Mouse (Mus musculus) megakaryocyte, embryonic 14.5 days (primary cell): Measurements from ENCODE around the gene Rbfox2. TPM values are rescaled to one million over a fixed set of nuclear protein-coding genes. Genes with fewer than 3 reads are reported as not detected.

Source experiments
- H3K27me3 ChIP-seq: replicated peaks from 2 replicates; pipeline ENCODE3; 2012; ENCODE audit warnings: inconsistent platforms
- H3K36me3 ChIP-seq: replicated peaks from 2 replicates; pipeline ENCODE3; 2012; ENCODE audit warnings: low read length, inconsistent platforms, mixed read lengths
- H3K4me1 ChIP-seq: 2 replicates; pipeline ENCODE4 v1.6.1; 2012; ENCODE audit warnings: inconsistent platforms
- H3K4me3 ChIP-seq: replicated peaks from 2 replicates; pipeline ENCODE3; 2012; ENCODE audit warnings: moderate library complexity, mild to moderate bottlenecking, inconsistent platforms
- H3K9me3 ChIP-seq: 2 replicates; pipeline ENCODE4 v1.6.1; 2012; ENCODE audit warnings: inconsistent platforms
- FLI1 ChIP-seq: IDR thresholded peaks from 2 replicates; pipeline ENCODE4 v1.6.1; 2012; ENCODE audit warnings: low read length, inconsistent platforms, mixed read lengths
- GATA1 ChIP-seq: IDR thresholded peaks from 3 replicates; pipeline ENCODE4 v1.6.1; 2012; ENCODE audit warnings: mixed read lengths, low read length, inconsistent platforms, borderline replicate concordance
- polyA plus RNA-seq: library from polyadenylated mRNA; stranded (reverse); fragments of >175 nt; gene quantifications from 2 replicates; pipeline ENCODE4 v1.2.3, GENCODE M21; 2012; ENCODE audit warnings: low replicate concordance; ENCODE audit not compliant: insufficient read depth

The Rbfox2 gene
- polyA plus RNA-seq, 1 experiment = 0.76 TPM

DNA sequence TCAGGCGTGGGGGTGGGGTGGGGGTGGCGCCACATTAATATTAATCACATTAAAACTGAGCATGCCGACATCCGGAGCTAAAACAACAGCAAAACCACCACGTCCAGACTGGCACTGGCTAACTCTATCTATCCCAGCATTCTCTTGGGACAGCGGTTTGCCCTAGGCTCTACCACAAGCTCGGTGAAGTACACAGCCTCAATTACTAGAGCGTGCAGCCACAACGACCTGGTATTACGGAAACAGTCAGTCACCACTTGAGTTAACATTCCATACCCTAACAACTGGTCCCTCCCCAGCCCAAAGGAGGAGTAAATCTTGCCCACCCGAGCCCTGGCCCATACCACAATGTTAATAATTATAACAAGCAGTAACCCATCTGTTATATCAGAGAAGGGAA lies 217.6 kb downstream of the Rbfox2 start:
- H3K27me3 ChIP-seq = peaks cover 33% of the 10 kb centered on the region
- no peak for TF ChIP-seq GATA1
- TF ChIP-seq FLI1 = no peak

DNA sequence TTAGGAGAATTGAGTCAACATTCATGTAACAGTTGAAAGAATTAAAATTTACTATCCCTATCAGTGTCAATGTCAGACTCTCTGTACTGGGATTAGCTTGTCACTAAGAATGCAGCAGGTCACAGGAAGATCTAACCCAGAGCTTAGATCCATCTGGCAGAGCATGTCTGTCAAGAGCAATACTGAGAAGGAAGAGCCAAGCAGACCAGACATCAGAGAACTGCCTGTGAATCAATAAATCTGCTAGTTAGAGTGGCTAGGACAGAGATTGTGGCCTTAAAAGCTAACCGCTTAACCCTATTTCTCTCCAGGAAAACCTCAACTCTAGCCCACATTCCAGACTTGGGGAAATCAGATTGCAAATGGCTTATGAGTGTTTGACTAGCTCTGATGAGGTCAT lies 220.3 kb downstream of the Rbfox2 start:
- Histone ChIP-seq H3K27me3 (peaks cover 29% of the 10 kb centered on the region), H3K36me3 (no peaks in the 10 kb centered on the region), H3K4me1 (no peaks in the 10 kb centered on the region), H3K9me3 (no peaks in the 10 kb centered on the region), H3K4me3 (no peak overlapping the region)
- no peak for TF ChIP-seq FLI1
- no peak for TF ChIP-seq GATA1

More for the DNA sequence above, 217.6 kb downstream of the Rbfox2 start:
- no peak overlapping the region for H3K4me3 ChIP-seq
- no peaks in the 10 kb centered on the region for H3K4me1 ChIP-seq
- no peaks in the 10 kb centered on the region for H3K9me3 ChIP-seq
- H3K36me3 ChIP-seq = no peaks in the 10 kb centered on the region

DNA sequence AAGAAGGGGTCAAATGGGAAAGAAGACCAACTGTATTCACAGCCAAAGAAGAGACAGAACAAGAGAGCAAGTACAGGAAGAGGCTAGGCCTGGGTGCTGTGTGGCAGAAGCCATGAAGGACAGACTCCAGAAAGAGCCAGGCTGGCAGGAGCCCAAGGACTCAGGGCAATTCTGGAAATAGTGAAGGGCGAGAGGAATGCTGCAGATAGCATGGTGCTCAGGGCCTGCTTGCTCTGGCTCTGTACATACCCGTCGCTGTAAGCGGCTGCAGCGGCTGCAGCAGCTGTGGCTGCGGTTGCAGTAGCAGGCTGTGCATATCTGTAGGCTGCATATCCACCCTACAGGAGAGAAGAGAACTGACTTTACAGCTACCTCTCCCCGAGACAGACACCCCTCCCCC lies 221.0 kb downstream of the Rbfox2 start:
- TF ChIP-seq FLI1 = no peak
- no peak for TF ChIP-seq GATA1
- Histone ChIP-seq H3K36me3 (no peaks in the 10 kb centered on the region), H3K27me3 (peaks cover 30% of the 10 kb centered on the region), H3K9me3 (no peaks in the 10 kb centered on the region), H3K4me3 (no peak overlapping the region), H3K4me1 (no peaks in the 10 kb centered on the region)

DNA sequence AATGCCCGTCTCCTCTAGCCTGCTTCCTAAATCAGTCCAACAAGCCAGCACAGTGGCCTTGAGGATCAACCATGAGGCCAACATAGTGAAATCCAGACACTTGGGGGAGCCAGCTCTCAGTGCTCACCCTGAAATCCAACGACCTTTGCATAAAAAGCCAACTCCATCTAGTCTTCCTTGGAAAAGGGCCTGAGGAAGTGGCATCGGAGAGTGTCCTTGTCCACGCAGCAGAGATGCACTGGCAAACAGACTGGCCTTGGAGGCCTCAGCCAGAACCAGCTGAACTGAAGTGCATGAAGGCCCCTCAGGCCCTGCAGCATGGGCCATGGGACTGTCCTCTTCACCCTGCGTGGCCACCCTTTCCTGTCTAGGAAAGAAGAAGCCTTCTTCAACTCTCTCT lies 225.3 kb downstream of the Rbfox2 start:
- Histone ChIP-seq H3K9me3 (no peaks in the 10 kb centered on the region), H3K36me3 (no peaks in the 10 kb centered on the region), H3K4me3 (no peak overlapping the region), H3K27me3 (peaks cover 51% of the 10 kb centered on the region), H3K4me1 (no peaks in the 10 kb centered on the region)
- no peak for TF ChIP-seq GATA1
- no peak for TF ChIP-seq FLI1

DNA sequence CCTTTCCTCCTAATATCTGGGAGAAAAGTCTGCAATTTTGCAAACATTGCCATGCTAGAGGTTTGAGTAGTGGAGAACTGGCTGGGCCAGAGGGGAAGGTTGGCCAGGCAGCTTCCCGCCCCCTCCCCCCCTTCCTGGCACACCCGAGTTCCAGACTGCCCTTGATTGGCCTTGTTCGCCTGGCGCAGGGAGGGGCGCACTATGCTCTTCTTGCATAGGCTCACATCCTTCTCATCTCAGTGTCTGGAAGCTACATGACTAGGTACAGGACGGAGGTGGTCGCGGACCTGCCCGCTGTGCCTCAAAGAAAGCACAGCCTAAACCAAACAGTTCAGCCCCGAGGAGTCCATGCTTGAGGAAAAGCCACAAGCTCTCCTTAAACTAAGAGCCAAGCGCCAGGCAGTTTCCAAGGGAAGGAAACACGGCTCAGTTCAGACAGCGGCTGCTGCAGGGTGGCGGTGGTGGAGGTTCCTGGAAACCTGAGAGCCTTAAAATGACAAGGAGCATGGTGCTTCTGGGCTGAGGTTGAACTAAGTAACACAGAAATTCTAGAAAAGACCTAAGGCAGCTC lies 226.0 kb downstream of the Rbfox2 start:
- H3K4me3 ChIP-seq = no peak overlapping the region
- H3K36me3 ChIP-seq = no peaks in the 10 kb centered on the region
- H3K4me1 ChIP-seq = no peaks in the 10 kb centered on the region
- H3K9me3 ChIP-seq = no peaks in the 10 kb centered on the region
- TF ChIP-seq GATA1 (no peak), FLI1 (no peak)
- peaks cover 50% of the 10 kb centered on the region for H3K27me3 ChIP-seq

DNA sequence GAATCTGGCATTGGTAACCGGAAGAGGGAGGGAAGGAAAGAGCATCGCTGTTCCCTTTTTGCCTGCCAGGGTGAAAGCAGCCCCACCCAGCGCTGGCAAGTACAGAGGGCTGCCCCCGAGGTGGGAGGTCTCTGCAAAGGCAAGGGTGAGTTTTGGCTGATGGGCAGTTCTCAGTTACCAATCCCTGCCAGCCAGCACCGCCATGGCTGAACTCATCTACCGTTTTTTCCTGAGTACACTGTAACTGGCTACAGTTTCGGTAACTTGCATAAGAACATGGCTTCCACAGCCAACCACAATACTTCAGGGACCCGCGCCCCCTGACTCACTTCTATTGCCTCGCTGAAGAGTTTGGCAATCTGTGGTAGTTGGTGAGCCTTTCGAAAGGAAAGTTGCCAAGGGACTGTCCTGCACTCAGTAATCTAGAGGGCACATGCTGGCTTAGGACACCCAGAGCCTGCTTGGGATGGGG lies 226.9 kb downstream of the Rbfox2 start:
- Histone ChIP-seq H3K4me3 (no peak overlapping the region), H3K9me3 (no peaks in the 10 kb centered on the region), H3K36me3 (no peaks in the 10 kb centered on the region), H3K27me3 (peaks cover 48% of the 10 kb centered on the region), H3K4me1 (no peaks in the 10 kb centered on the region)
- TF ChIP-seq FLI1 (no peak), GATA1 (no peak)

DNA sequence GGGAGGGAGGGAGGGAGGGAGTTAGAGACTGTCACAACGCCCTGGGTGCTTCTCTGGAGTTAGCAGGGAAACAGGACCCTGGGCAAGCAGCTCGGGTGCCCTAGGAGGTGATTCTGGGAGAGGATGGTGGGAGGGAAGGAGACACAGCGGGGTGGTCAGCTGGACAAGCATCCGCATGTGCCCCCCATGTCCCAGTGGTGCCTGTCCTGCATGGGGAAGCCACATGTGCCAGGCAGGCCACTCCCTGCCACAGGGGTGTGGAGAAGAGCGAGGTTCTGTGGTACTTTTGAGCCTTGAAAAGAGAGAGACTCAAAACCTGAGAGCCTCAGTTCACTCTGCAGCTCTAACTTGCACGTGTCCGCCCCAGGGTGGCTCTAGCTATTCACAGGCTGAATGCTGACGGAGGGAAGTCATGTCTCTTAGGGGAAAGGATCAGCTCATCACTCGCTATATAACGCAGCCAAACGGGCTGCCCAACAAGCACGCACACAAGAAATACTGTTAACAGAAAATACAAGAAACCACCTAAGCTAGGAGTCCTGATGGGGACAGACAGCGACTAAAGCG lies 227.5 kb downstream of the Rbfox2 start:
- no peaks in the 10 kb centered on the region for H3K4me1 ChIP-seq
- H3K27me3 ChIP-seq = peaks cover 47% of the 10 kb centered on the region
- no peaks in the 10 kb centered on the region for H3K36me3 ChIP-seq
- no peak overlapping the region for H3K4me3 ChIP-seq
- TF ChIP-seq GATA1 (no peak), FLI1 (no peak)
- no peaks in the 10 kb centered on the region for H3K9me3 ChIP-seq

DNA sequence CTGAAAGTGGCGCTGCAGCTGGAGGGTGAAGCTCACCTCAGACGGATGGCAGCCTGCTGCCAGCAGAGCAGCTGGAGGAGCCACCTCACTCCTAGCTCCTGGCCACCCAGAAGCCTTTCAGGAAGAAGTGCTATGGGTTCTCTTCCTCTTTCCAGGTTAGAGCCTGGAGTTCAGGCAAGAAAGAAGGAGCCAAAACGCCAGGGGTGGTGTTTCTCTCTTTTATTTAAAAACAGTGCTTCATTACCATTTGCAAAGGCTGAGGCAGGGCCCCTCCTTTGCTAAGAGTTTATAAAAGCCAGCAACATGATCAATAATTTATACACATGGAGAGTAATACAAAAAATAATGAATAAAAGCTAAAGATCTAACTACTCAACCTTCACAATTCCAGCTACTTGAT lies 228.0 kb downstream of the Rbfox2 start:
- H3K9me3 ChIP-seq = no peaks in the 10 kb centered on the region
- H3K36me3 ChIP-seq = no peaks in the 10 kb centered on the region
- H3K4me3 ChIP-seq = no peak overlapping the region
- no peaks in the 10 kb centered on the region for H3K4me1 ChIP-seq
- TF ChIP-seq GATA1 = no peak
- TF ChIP-seq FLI1 = no peak
- peaks cover 48% of the 10 kb centered on the region for H3K27me3 ChIP-seq

DNA sequence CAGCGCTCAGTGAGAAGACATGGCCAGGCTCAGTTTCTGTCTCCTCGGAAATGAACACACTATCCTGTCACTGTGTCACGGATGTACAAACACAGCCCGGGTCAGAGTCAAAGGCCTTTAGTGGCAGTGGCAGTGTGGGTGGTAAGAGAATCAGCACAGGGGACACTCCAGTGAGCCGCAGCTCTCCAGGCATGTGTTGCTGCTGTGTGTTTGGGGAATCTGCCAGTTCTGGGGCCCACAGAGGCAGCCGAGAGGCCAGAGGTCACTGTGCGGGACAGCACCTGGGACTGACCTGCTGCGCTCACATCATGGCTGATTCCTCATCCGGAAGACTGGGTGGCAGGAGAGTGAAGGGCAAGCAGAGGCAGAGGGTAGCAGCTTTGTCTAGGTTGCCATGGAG lies 228.9 kb downstream of the Rbfox2 start:
- H3K4me1 ChIP-seq = no peaks in the 10 kb centered on the region

DNA sequence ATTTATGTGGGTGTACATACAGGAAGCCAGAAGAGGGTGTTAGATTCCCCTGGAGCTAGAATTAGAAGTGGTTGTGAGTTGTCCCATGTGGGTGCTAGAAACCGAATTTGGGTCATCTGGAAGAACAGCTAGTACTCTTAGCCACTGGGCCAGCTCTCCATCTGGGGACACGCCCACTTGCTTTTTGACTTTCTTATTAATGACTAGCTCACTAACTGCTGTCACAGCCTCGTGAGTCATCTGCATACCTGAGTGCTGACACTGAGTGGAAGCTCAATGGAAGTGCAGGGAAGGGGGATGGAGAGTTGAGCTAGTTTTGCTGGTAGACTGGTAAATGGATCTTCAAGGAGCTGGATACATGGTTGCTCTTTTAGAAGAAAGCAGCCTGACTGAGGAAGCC lies 230.3 kb downstream of the Rbfox2 start:
- H3K4me3 ChIP-seq = no peak overlapping the region
- no peaks in the 10 kb centered on the region for H3K36me3 ChIP-seq
- TF ChIP-seq GATA1 (no peak), FLI1 (no peak)
- H3K27me3 ChIP-seq = peaks cover 57% of the 10 kb centered on the region
- H3K4me1 ChIP-seq = no peaks in the 10 kb centered on the region
- no peaks in the 10 kb centered on the region for H3K9me3 ChIP-seq

More for the DNA sequence above, 228.9 kb downstream of the Rbfox2 start:
- no peak overlapping the region for H3K4me3 ChIP-seq
- H3K27me3 ChIP-seq = peaks cover 53% of the 10 kb centered on the region
- H3K9me3 ChIP-seq = no peaks in the 10 kb centered on the region
- TF ChIP-seq FLI1 (no peak), GATA1 (no peak)
- H3K36me3 ChIP-seq = no peaks in the 10 kb centered on the region
